Mouse (Mus musculus): Measurements from ENCODE around the gene Clp1.

Gene Clp1

DNA sequence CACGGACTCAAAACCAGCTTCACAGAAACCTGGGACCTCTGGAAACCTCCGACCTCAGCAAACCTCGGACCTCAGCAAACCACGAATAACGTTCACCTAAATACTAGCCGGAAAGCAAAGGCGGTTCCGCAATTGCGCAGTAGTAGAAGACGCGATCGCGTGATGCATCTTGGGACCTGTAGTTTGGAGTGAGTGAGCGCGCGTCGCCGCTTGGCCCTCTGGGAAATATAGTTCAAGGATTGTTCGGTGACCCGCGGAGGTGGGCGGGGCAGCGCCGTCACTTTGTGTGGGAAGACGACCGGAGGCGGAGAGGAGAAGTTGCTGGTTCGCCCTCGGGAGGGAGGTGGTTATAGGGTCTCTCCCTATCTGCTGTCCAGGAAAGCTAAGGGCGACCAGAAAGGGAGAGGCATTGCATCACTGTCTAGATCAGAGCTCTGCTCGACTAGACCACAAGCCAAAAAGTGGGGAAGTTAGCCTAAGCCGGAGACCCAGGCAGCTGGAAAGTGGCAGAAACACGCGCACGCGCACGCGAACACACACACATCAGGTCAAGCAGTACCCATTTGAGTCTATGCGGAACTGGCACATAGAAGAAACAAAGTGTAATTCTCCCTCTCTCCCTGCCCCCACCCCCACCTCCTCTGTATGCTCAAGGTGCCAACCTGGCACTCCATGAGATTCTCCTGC is at the start of gene Clp1:
TSS of gene Clp1 (minus strand) at position 179 of the 687 bp plus-strand sequence.
- in situ Hi-C loops (cut with MboI, MseI) = loop anchor here (5.0 kb wide), 1 partner anchor 315 kb away; no protein-coding TSS in a partner anchor

DNA sequence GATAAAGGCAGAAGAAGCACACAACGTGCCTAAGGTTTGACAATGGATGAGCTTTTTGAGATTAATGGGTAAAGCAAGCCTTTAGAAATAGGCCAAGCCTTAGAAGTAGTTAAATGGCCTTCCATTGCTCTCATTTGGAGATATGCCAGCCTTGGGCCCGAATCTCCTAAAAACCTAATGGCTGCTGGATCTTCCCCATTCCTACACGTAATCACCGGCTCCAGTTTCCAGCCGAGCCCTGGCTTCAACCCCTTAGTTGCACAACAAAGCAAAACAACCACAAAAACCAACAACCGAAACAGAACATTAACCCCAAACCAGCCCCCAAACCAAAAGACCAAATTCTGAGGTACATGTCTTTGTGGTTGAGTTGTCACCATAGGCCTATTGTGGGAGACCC is 48.5 kb upstream of the Clp1 start:
- in situ Hi-C loops (cut with MboI, MseI) = no loop called here

DNA sequence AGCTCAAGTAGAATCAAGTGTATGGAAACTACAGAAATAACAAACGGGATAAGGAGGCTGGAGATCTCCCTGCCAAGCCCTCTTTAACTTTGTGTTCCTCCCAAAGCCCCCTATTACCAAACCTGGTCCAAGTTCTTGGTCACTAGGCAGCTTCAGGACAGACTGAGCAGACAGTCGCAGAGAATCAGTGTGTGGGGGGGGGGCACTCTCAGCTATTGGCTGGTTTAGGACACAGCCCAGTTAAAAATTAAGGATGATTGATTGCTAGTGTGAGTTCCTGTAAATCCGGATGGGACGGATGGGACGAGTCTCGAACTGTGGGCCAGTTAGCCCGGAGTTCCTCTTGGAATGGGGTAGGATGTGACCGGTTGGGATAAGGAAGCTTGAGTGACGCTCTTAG is 48.1 kb upstream of the Clp1 start, which contains the start of gene Serping1:
TSS of gene Serping1 (minus strand) at position 204 of the 400 bp plus-strand sequence.
- in situ Hi-C loops (cut with MboI, MseI) = no loop called here

DNA sequence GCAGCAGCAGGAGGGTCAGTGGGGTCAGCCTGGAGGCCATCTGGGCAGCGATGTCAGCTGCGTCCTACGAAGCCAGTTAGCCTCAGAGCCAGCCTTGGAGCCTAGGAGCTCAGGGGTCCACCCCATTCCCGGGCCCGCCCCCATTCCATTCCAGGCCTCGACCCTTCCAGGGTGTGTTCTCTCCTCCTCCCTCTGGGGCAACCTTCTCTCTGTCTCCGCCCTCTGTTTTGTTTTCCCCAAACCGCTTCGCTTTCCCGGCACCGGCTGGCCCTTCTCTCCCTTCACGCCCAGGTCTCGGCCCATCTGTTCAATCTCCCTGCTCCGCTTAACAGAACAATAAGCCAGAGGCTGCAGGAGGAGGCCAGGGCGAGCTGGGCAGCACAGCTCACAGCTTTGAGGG is 47.6 kb upstream of the Clp1 start:
- in situ Hi-C loops (cut with MboI, MseI) = no loop called here

DNA sequence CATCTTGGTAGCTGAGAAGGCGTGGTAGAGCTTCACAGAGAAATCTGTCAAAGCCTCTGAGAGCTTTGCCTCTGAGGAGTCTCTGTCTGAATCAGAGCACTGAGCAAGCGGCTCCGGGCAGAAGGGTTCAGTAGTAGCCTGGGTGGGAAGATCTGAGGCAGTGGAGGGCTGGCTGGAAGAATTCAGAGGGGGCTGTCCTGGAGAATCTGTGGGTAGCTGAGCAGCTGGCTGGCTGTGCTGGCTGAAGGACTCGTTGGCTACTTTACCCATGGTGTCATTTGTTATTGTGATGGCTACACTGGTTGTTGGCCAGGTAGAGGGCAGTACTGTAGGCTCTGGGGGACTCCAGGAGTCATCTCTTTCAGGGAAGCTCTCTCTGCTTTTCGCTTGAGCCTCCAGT is 46.0 kb upstream of the Clp1 start:
- in situ Hi-C loops (cut with MboI, MseI) = no loop called here

DNA sequence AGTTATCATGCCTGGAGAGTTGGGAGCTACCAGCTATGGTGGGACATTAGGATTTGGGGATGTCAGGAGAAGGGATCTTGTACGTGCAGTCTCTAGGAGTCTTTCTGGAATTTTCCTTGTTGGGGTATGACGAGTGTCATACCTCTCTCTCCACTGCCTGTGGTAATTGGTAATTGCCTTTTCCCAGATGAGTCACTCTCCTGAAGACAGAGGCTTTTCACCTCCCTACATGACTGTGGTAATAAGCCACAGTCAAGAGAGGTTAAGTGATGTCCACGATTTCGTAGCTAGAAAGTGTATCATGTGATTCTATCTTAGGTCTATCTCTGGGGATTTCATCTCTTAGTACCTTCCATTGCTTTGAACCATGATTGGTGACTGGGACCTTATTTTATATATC is 45.3 kb upstream of the Clp1 start:
- in situ Hi-C loops (cut with MboI, MseI) = no loop called here

DNA sequence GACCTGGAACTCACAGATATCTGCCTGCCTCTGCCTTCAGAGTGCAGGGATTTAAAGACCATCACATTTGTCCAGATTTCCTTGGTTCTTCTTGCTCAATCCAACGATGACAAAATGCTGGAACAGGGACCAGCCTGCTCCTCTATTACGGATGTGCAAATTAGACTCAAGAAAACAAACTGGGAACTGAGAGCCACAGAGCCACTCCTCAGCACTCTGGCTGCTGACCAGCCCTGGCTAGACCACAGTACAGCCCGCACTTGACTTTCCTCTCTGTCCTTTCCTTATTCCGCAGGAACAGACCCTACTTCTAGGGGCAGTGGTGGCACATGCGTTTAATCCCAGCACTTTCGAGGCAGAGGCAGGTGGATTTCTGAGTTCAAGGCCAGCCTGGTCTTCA is 43.4 kb upstream of the Clp1 start:
- in situ Hi-C loops (cut with MboI, MseI) = no loop called here

DNA sequence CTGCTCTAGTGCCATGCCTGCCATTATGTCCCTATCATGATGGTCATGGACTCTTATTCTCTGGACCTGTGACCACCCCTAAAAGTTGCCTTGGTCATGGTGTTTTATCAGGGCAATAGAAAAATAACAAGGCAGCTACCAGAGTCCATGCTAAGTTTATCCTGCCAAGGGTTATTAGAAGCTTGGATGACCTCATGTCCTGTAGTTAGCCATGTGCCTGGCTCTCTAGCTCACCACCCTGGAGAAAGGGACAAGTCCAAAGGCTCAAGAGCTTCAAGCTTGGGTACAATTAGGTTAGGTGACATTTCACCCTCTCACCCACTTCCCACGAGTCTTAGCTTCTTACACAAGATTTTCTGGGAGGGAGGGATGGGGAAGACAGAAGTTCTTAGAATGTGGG is 35.7 kb upstream of the Clp1 start:
- in situ Hi-C loops (cut with MboI, MseI) = no loop called here

DNA sequence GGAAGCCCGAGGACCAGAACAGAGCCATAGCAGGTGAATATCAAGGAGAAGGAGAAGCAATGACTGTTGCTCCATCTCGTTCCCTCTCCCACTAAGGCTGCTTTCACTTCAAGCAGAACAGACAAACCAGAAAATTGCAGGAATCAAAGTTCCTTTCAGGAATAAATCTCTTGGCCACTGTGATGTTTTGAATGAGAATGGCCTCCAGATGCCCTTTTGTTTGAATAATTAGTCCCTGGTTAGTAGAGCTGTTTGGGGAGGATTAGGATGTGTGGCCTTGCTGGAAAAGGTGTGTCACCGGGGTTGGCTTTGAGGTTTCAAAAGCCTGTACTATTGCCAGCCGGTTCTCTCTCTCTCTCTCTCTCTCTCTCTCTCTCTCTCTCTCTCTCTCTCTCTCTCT is 35.1 kb upstream of the Clp1 start:
- in situ Hi-C loops (cut with MboI, MseI) = no loop called here

DNA sequence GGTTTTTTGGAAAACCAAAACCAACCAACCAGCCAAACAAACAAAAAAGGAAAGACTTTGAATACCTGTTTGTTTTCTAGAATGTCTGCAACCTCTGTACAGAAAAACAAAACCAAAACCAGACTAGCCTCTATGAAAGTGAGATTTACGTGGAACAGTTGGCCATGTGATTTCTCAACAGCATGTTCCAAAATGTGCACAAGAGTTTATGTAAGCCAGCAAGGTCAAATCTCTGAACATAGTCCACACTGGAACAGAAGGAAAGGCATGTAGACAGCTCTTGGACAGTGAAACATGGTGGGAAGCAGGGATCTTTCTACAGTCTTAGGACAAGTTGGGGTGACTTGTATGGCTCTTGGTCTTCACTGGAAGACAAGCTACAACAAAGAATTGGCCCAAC is 34.7 kb upstream of the Clp1 start:
- in situ Hi-C loops (cut with MboI, MseI) = no loop called here

DNA sequence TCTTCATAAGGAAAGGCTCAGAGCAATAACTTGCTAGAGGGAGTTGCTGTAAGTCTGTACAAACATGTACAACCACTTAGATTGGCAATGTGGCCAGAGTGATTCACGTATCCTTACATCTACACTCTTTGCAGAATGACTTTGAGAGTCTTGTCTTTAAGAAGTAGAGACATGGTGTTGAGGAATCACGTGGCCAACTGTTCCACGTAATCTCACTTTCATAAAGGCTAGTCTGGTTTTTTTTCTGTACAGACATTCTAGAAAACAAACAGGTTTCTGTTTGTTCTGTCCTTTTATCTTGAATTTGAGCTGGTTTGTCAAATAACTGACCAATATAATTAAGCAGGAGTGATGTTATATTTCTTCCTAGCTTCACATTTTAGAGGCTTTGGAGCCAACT is 34.2 kb upstream of the Clp1 start:
- in situ Hi-C loops (cut with MboI, MseI) = no loop called here

DNA sequence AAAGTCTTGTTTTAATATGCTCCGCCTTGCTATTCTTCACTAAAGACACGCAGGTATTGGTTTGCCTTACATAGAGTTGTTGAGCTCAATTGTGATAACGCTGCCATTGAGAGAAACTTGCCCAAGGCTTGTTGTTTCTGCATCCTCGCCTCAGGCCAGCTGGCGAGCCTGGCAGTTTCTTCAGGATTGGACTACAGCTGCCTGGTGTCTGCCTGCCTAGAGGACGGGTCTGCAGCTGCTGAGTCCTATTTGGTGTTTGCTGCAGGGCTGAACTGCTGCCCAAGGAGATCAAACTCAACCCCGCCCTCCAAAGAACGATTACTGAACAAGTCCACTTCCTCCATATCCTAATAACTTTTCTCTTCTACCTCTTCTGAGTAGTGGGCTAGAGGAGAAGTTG is 33.6 kb upstream of the Clp1 start:
- in situ Hi-C loops (cut with MboI, MseI) = no loop called here

DNA sequence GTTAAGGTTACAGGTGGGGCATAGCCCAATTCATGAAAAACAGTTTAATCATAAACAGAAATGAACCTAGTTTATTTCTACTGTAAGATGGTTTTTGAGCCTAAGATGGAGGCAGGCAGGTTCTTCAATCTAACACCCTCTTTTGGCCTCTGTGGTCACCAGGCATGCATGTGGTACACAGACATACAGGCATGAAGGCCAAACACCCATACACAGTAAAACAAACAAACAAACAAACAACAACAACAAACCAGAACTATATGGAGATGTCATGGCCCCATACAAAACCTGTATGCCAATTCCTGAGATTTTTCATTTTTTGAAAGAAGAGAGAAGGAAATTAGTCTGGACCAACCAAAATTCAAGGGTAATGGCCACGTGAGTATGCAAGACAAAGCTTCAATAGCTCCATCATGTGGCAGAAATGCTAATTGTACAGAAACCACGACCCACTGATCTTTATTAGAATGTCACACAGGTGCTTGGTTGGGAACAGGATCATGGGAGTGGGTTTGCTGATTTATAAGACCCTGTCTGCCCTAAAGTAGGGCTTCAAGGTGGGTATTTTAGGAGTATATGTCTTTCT is 31.5 kb upstream of the Clp1 start:
- in situ Hi-C loops (cut with MboI, MseI) = no loop called here

DNA sequence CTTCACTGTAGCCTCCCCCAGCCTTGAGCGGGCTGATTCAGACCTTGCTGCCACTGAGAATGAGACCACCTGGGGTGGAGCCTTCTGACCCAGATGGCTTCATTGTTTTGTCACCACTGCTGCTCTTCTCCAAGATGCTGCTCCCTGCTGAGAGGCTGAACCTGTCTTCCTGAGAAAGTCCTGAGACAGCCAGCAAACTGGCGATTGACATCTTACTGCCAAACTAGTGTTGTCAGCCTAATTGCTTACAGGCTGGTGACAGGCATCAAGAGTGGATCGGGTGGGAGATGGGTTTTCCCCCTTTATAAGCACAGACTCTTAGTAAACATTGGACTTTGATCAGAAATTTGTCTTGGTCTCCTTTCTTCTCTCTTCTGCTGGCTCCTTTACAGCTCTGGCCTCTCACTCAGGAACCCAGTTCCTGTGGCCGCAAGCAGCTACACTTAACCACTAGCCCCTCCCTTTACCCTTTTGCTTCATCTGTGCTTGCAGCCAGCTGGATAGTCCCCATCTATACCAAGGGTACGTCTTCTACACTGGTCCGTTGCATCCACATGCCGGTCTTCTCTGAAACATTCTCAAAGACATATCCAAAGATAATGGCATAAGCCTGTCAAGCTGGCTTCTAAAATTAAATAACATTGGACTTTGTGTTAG is 30.0 kb upstream of the Clp1 start:
- in situ Hi-C loops (cut with MboI, MseI) = no loop called here

DNA sequence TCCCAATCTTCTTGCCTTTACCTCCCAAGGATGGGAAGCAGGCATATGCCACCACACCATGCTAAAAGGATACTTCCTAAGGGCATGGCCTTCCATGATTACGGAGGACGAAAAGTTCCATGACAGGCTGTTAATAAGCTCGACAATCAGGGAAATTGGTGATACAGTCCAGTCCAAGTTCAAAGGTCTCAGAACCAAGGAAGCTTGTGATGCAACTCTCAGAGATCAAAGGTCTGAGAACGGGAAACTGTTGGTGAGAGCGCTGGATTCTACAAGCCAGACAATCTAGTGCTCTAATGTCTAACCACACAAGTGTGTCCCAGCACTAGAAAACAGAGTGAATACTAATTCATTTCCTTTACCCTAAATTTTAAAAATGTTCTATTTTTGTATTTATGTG is 29.1 kb upstream of the Clp1 start:
- in situ Hi-C loops (cut with MboI, MseI) = no loop called here

DNA sequence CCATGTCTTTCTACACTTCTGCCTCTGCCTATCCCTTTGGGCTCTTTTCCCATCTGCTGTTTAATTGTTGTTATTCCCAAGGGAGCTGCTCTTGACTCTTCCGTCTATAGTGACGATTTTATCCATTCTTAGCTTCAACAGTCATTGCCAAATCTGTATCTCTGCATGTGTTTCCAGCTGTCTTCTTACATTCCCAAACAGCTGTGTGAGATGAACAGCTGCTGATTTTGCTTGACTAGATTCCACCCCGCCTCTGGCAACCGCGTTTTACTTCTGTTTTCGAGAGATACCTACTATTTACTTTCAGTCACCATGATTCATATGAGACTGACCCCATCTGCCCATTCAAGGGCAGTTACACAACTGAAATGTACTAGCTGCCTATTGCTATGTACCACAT is 23.0 kb upstream of the Clp1 start:
- in situ Hi-C loops (cut with MboI, MseI) = no loop called here

DNA sequence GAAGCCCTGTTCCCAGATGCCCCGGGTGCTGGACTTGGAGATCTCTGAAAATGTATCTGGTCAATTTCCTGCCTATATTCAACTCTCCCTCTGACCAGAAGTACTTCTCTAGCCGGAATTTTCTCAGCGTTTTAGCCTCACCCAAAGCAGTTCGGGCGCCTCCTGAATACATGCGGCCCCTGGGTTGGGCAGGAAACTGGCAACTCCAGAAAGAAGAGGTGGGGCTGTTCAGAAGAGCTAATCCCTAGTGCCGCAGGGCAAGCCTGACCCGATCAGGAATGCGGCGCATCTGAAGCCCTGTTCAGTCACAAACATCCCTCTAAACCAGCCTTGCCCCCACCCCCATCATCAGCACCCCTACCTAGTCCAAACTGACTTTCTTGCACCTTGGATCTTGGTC is 17.0 kb upstream of the Clp1 start:
- in situ Hi-C loops (cut with MboI, MseI) = no loop called here

DNA sequence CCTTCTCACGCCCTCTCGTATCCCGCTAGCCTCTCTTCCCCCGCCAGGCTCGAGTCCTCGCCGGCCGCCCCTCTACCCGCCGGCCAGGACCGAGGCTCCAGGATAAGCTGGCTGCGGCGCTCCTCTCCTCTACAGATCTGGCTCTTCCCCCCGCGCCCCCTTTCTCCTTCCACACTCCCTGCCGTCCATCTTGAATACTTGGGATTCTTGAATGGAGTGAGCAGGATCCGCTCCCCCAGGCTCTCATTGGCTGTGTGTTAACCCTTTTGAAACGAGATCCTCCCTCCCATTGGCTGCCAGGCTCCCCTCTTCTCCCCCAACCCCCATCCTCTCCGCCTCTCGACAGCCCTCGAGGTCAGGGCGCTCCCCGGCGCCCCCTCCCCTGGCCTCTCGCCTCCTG is 16.4 kb upstream of the Clp1 start, which contains the start of gene Gm19426:
TSS of gene Gm19426 (minus strand) at position 95 of the 400 bp plus-strand sequence.
- in situ Hi-C loops (cut with MboI, MseI) = no loop called here

DNA sequence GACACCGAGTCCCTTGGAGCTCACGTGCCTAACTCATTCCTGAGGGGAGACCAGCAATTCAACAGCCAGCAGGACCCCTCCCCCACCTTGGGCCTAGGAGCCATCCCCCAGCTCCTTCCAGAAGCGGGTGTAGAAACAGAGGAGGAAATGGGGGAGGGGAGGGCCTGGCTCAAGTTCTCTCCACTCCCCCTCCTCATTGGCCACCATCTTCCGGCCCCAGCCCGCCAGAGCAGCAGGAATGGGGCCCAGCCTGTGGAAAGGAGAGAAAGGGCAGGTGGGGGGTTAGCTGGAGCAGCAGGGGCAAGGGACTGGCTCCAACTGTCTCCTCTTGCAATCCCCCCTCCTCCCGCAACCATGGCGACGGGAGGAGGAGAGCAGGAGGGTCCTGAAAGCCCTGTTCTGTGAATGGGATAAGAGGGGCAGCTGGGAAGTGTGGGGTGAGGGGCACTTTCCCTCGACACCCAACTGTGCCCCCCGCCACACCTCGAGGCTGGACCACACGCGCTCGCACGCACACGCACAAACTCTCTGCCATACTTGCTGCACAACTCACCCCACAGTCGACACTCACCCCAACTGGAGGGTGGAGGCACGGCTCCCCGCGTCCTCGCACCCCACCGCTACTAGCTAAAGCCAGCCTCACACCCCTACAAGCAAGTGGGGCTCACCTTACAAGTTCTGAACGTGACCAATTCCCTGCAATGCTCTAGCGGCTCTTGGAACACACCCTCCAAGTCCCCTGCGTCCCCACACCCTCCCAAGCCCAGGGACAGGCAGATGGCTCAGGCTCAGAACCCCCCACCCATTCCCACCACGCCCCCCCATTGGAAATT is 15.5 kb upstream of the Clp1 start:
- in situ Hi-C loops (cut with MboI, MseI) = no loop called here

DNA sequence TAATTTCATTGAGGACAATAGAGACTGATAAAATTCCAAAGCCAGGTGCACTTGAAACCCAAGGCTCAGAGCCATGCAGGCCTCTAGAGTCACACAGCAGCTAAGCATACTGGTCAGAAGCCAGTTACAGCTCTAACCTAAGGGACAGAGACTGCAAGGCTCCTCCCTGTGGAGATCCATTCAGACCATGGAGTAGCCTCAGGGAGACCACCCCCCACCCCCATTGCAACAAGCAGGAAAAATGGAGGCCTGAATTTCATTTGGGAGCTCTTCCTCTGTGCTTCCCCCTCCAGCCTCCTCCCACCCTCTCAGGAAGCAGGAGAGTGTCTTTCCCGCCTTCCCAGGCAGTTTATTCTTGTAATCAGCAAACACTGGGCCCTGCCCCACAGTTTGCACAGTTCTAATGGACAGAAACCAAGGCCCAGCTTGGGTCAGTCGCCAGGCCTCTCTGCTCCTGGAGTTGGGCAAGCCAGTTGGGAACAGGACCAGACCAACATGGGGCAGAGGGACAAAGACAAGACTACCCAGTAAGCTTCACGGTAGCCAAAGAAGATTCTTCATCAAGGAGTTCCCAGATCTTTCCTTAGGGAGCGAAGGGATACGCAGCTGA is 14.8 kb upstream of the Clp1 start:
- in situ Hi-C loops (cut with MboI, MseI) = no loop called here

DNA sequence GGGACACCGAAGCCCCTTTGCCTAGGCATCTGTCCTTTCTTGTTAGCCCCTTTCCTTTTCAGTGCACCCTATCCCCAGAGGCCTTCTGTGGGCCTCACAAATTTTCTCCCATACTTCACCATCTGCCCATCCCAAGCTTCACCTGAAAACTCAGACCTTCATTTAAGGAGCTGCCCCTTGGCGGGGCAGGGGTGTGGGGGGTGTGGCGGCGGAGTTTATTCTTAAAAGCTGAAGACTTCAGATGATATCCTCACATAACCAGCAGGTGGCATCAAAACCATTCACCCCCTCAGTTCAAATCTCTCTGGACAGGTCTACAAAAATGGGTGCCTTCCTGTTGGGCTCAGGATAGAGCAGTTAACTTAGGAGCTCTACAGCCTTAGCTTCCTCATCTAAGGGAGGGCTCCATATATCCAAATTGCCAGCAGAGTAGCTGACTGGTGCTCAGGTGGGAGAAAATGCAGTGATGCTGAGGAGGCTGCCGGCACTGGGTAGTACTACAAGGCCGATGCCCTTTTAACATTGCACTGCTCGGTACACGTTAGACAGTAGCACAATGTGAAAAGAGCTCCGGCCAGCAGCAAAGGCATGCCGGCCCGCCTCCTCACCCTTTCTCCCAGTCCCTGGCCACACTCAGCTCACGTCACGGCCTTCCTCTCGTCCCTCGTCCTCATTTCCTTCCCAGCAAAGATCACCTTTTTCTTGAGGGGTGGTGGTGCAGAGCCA is 13.6 kb upstream of the Clp1 start:
- in situ Hi-C loops (cut with MboI, MseI) = no loop called here

Measured in regulatory T cell (primary cell).